Mouse (Mus musculus): ENCODE data around the gene Runx1. TPM values are rescaled to one million over a fixed set of nuclear protein-coding genes. Genes with fewer than 3 reads are reported as not detected.

The Runx1 gene
- polyA plus RNA-seq, 1 experiment, result 32.5 TPM

DNA sequence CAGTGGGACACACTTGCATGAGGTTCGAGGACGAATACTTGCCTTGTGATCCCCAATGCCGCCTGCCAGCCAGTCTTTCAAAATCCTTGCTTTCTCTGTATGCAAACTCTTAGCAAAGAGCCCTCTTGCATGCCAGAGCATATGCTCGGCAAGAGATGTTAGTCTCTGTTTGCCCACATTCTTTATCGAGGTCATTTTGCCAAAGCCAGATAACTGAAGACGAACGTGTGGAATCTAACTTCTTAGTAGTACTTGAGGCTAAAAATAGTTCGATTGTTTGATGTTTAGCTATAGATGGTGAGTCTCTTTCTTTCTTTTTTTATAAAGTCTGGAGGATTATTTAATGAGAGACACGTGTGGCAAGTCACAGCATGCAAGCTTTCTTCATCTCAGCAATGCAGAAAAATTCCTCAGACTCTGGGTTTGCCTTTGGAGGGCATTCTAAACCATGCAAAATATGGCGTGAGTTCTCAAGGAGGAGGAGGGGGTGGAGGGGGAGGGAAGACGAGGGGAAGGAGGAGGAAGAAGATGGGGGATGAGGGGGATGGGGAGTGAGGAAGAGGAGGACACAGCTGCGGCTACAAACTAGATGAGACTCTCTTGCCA is 81.7 kb downstream of the Runx1 start:
- TF ChIP-seq CTCF (IDR thresholded peaks at IDR 0.05; ENCODE audit: insufficient read depth, low read length), result no peak
- no peak for TF ChIP-seq POLR2A (IDR thresholded peaks at IDR 0.05; ENCODE audit: borderline replicate concordance, extremely low read depth, low read depth, low read length)
- peak; percentile 7 for DNase-seq
- Histone ChIP-seq H3K4me1 (ENCODE audit: control insufficient read depth, insufficient read depth, low read length) (no peaks in the 10 kb centered on the region), H3K4me3 (replicated peaks; ENCODE audit: extremely low read depth, low read depth, low read length) (no peak overlapping the region)
- 44% methylated on average over 12 of the region's 12 CpGs for WGBS

DNA sequence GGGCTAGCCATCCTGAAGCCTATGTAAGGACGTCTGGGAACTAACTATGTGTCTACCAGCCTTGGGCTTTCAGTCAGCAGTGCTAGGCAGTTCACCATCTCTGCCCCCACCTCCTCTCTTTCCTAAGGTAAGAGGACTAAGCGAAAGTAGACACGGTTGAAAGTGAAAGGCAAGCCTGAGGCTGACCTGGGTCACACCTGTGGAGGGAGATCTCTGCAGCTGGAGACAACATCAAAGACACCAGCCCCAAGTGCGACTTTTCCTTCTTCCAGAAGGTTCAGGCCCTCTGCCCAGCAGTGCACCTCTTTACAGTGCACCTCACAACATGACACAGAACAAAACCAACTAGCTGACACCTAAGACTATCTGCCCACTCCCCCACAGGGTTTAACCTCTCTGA is 82.2 kb downstream of the Runx1 start:
- H3K4me1 ChIP-seq (ENCODE audit: control insufficient read depth, insufficient read depth, low read length), result no peaks in the 10 kb centered on the region
- no peak overlapping the region for H3K4me3 ChIP-seq (replicated peaks; ENCODE audit: extremely low read depth, low read depth, low read length)
- TF ChIP-seq POLR2A (IDR thresholded peaks at IDR 0.05; ENCODE audit: borderline replicate concordance, extremely low read depth, low read depth, low read length), result no peak
- DNase-seq, result no peak
- 62% methylated on average over 4 of the region's 4 CpGs for WGBS

DNA sequence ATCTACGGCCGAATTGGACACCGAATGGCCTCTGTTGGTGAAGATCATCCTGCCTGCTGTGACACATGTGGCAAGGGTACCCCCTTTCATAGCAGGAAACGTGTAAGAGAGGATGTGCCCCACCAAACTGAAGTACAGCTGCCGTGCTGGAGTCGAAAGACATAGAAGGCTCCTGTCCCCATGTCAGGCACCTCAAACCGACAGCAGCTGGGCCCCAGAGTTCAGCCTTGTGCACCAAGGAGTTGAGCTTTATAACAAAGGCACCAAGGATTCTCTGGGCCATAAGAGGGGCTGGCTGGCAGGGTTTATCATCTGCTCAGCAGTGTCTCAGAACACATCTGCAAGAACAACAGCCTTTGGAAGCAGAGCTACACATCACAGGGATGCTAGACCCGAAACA is 84.6 kb downstream of the Runx1 start:
- TF ChIP-seq POLR2A (IDR thresholded peaks at IDR 0.05; ENCODE audit: borderline replicate concordance, extremely low read depth, low read depth, low read length) (no peak), CTCF (IDR thresholded peaks at IDR 0.05; ENCODE audit: insufficient read depth, low read length) (no peak)
- WGBS, result 80% methylated on average over 8 of the region's 8 CpGs
- Histone ChIP-seq H3K4me3 (replicated peaks; ENCODE audit: extremely low read depth, low read depth, low read length) (no peak overlapping the region), H3K4me1 (ENCODE audit: control insufficient read depth, insufficient read depth, low read length) (no peaks in the 10 kb centered on the region)
- no peak for DNase-seq

DNA sequence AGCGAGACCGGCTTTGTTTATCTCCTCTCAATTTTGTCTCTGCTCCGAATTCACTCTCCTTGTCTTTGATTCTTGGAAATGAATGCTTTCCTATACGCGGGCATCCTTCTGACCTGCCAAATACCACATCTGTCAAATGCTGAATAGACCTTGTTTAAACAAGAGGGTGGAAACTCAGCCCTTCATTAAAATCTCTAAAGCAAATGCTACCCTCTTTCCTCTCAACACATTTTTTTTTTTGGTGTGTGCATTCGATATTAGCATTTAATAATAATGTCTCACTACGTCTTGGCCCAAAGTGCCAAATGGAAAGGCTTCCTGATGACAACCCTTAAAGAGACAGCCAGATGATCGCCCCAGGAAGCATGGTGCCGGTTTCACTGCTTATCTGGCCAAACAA is 85.4 kb downstream of the Runx1 start:
- no peaks in the 10 kb centered on the region for H3K4me1 ChIP-seq (ENCODE audit: control insufficient read depth, insufficient read depth, low read length)
- H3K4me3 ChIP-seq (replicated peaks; ENCODE audit: extremely low read depth, low read depth, low read length), result no peak overlapping the region
- TF ChIP-seq POLR2A (IDR thresholded peaks at IDR 0.05; ENCODE audit: borderline replicate concordance, extremely low read depth, low read depth, low read length) (no peak), CTCF (IDR thresholded peaks at IDR 0.05; ENCODE audit: insufficient read depth, low read length) (no peak)
- 58% methylated on average over 9 of the region's 9 CpGs for WGBS
- no peak for DNase-seq

DNA sequence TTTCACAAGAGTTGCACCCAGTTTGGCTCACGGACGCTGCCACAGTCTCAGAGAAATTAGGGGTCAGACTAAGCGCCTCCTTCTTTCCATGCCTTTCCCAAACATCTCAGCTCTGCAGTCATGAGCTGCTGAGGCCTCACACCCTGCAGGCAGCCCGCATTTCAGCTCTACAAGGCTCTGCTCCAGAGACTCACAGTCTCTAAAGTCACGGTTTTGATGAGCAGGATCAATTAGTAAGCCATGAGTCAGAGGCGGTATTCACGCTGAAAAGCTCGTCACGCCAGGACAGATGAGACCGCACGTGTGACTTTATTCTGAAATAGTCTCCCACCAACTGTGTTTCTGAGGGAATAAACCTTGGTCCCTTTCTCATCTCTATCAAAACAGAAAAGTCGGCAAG is 86.0 kb downstream of the Runx1 start:
- no peak for DNase-seq
- TF ChIP-seq CTCF (IDR thresholded peaks at IDR 0.05; ENCODE audit: insufficient read depth, low read length), result no peak
- no peak for TF ChIP-seq POLR2A (IDR thresholded peaks at IDR 0.05; ENCODE audit: borderline replicate concordance, extremely low read depth, low read depth, low read length)
- 64% methylated on average over 12 of the region's 12 CpGs for WGBS
- H3K4me1 ChIP-seq (ENCODE audit: control insufficient read depth, insufficient read depth, low read length), result no peaks in the 10 kb centered on the region
- no peak overlapping the region for H3K4me3 ChIP-seq (replicated peaks; ENCODE audit: extremely low read depth, low read depth, low read length)

DNA sequence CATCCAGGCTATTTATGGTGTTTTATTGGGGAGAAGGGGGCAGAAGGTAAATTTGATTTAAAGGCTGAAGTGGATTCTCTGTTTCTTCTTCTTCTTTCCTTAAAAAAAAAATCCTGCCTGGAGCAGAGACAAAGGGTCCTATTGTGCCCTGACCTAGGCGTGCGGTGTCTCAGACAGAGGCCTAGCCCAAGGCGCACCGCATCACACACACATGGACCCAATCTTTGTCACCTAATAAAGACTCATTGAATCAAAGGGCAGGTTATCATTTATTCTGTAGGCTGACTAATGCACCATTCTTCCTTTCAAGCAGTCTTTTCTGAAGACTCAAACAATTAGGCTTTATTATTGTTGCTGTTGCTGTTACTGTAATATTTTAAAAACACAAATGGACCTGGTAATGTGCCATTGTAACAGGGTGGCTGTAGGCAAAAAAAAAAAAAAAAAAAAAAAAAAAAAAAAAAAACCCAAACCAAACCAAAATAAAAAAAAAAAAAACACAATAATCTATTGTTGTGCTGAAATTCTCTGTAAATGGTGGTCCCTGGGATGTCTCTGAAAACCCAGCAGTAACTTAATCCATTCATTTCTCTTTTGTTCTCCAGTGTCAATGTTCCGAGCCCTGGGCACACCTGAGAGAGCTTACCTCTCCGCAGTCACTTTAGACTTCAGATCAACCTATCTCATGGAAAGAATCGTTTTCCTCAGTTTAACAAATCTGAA is 86.7 kb downstream of the Runx1 start:
- no peaks in the 10 kb centered on the region for H3K4me1 ChIP-seq (ENCODE audit: control insufficient read depth, insufficient read depth, low read length)
- no peak for TF ChIP-seq POLR2A (IDR thresholded peaks at IDR 0.05; ENCODE audit: borderline replicate concordance, extremely low read depth, low read depth, low read length)
- no peak for TF ChIP-seq CTCF (IDR thresholded peaks at IDR 0.05; ENCODE audit: insufficient read depth, low read length)
- no peak for DNase-seq
- 75% methylated on average over 7 of the region's 7 CpGs for WGBS
- H3K4me3 ChIP-seq (replicated peaks; ENCODE audit: extremely low read depth, low read depth, low read length), result no peak overlapping the region

DNA sequence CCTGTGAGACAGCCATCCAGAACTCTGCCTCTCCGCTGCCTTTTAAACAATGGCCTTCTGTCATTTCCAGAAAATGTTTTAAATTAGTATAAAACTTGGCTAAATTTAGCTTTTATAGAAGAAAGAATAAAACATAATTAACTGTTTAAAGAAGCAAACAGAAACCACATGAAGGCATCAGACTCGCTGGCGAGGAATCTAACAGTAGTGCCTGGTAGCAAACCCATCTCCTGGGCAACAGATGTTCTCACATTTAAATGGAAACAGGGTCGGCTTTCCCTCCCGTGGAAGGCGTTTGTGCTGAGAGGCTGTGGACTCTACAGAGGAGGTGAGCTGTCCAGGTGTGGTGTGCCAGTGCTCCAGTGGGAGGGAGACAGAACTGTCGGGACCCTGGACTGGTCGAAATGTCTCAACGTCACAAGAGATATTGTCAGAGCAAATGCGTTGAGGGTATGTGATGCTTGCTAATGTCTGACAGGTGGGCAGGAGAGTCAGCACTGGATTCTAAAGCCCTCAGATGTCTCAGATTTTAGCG is 87.4 kb downstream of the Runx1 start:
- Histone ChIP-seq H3K4me3 (replicated peaks; ENCODE audit: extremely low read depth, low read depth, low read length) (no peak overlapping the region), H3K4me1 (ENCODE audit: control insufficient read depth, insufficient read depth, low read length) (no peaks in the 10 kb centered on the region)
- no peak for TF ChIP-seq POLR2A (IDR thresholded peaks at IDR 0.05; ENCODE audit: borderline replicate concordance, extremely low read depth, low read depth, low read length)
- no peak for TF ChIP-seq CTCF (IDR thresholded peaks at IDR 0.05; ENCODE audit: insufficient read depth, low read length)
- no peak for DNase-seq
- WGBS, result 69% methylated on average over 11 of the region's 11 CpGs

DNA sequence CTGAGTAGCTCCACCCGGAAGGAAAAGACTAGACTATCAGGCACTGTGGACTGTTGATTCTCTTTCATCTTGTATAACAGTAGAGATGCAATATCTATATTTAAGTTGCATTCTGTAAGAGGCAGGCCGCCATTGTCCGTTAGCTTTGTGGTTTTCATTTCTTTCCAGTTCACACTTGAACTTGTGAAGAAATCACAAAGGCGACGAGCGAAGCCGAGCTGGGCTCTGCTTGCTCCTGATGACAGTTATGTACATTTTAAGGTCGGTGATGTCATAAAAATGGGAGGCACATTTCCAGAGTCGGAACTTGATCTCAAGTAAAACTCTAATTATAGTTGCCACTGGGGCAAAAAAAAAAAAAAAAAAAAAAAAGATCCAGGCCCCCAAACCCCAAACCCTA is 99.1 kb downstream of the Runx1 start:
- WGBS, result 84% methylated on average over 9 of the region's 9 CpGs
- Histone ChIP-seq H3K4me3 (replicated peaks; ENCODE audit: extremely low read depth, low read depth, low read length) (no peak overlapping the region), H3K4me1 (ENCODE audit: control insufficient read depth, insufficient read depth, low read length) (no peaks in the 10 kb centered on the region)
- DNase-seq, result no peak
- TF ChIP-seq CTCF (IDR thresholded peaks at IDR 0.05; ENCODE audit: insufficient read depth, low read length) (no peak), POLR2A (IDR thresholded peaks at IDR 0.05; ENCODE audit: borderline replicate concordance, extremely low read depth, low read depth, low read length) (no peak)

DNA sequence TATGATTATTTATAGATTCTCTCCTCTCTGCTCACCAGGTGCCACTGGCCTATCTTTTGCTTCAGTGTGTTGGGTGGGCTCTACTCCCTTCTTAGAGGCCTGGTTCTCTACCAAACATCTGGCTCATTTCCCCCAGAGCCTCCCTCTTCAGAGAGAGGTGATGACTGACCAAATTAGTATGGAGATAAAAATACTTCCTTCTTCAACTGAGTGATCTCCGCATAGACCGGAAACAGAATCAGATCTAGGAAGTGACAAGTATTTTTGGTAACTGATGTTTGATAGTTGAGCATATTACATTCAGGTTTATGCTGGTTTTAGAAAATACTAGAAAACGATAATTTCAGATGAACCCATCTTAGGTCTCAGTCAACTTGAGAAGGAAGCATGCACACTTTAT is 101.4 kb downstream of the Runx1 start:
- DNase-seq, result no peak
- Histone ChIP-seq H3K4me3 (replicated peaks; ENCODE audit: extremely low read depth, low read depth, low read length) (no peak overlapping the region), H3K4me1 (ENCODE audit: control insufficient read depth, insufficient read depth, low read length) (no peaks in the 10 kb centered on the region)
- WGBS, result 44% methylated on average over 3 of the region's 3 CpGs
- TF ChIP-seq POLR2A (IDR thresholded peaks at IDR 0.05; ENCODE audit: borderline replicate concordance, extremely low read depth, low read depth, low read length) (no peak), CTCF (IDR thresholded peaks at IDR 0.05; ENCODE audit: insufficient read depth, low read length) (no peak)

DNA sequence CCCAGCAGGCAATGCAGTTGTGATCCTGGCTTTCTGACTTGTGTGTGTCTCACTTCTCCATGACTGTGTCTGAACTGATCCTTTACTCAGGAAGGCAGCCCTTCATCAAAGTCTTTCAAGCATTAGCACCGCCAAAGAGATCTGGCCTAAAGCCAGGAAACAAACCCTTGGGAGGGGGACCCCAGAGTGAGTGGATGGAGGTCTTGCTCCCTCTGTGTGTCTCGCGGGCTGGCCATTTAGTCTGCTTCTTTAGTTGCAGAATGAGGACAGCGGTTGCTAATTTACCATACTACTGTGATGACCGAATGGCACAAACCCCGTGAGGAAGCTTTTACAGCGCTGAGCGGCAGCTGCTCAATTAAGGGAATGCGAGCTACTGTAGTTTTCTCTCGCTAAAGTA is 105.3 kb downstream of the Runx1 start:
- 66% methylated on average over 10 of the region's 10 CpGs for WGBS
- H3K4me1 ChIP-seq (ENCODE audit: control insufficient read depth, insufficient read depth, low read length), result no peaks in the 10 kb centered on the region
- TF ChIP-seq CTCF (IDR thresholded peaks at IDR 0.05; ENCODE audit: insufficient read depth, low read length) (no peak), POLR2A (IDR thresholded peaks at IDR 0.05; ENCODE audit: borderline replicate concordance, extremely low read depth, low read depth, low read length) (no peak)
- no peak for DNase-seq
- no peak overlapping the region for H3K4me3 ChIP-seq (replicated peaks; ENCODE audit: extremely low read depth, low read depth, low read length)

Data from lung, adult 2 months (tissue).